Mouse (Mus musculus) heart, postnatal 0 days (tissue): ENCODE results near the gene Catsper3.

Experiments
- CTCF ChIP-seq: IDR thresholded peaks from 2 replicates; pipeline ENCODE4 v1.5.1; 2016; ENCODE audit warnings: antibody characterized with exemption, control low read depth, low read depth
- EP300 ChIP-seq: IDR thresholded peaks from 2 replicates; pipeline ENCODE4 v1.6.1; 2016; ENCODE audit warnings: antibody characterized with exemption, low read depth

- TF ChIP-seq CTCF (no peak), EP300 (no peak)
Observed at GRCm38 (mm10) chr13:55858463-55858862, 74.1 kb downstream of the Catsper3 start.
